Mouse (Mus musculus) neural tube, embryonic 15.5 days (tissue): ENCODE data around the gene Ttll10. TPM values are rescaled to one million over a fixed set of nuclear protein-coding genes. Genes with fewer than 3 reads are reported as not detected.

ENCODE experiments used
- ATAC-seq: fragments of 200-750 bp; cut with Nextera tagmentation; 2 replicates; pipeline ENCODE4 v1.8.0; 2017; ENCODE audit warnings: mild to moderate bottlenecking, moderate TSS enrichment, moderate library complexity; ENCODE audit not compliant: low FRiP score
- H3K27ac ChIP-seq: fragments of 300-500 bp; sonication (generic); replicated peaks from 2 replicates; pipeline ENCODE4 v1.5.1; 2015; ENCODE audit warnings: mild to moderate bottlenecking, inconsistent platforms
- H3K27me3 ChIP-seq: fragments of 300-500 bp; sonication (generic); replicated peaks from 2 replicates; pipeline ENCODE4 v1.6.1; 2015; ENCODE audit warnings: inconsistent platforms
- H3K36me3 ChIP-seq: fragments of 300-500 bp; sonication (generic); 2 replicates; pipeline ENCODE4 v1.6.1; 2015; ENCODE audit warnings: inconsistent platforms
- H3K4me1 ChIP-seq: fragments of 300-500 bp; sonication (generic); 2 replicates; pipeline ENCODE4 v1.6.1; 2015; ENCODE audit warnings: inconsistent platforms
- H3K4me2 ChIP-seq: fragments of 300-500 bp; sonication (generic); 2 replicates; pipeline ENCODE4 v1.6.1; 2015; ENCODE audit warnings: inconsistent platforms, mild to moderate bottlenecking, moderate library complexity
- H3K4me3 ChIP-seq: fragments of 300-500 bp; sonication (generic); replicated peaks from 2 replicates; pipeline ENCODE4 v1.5.1; 2015; ENCODE audit warnings: mild to moderate bottlenecking, inconsistent platforms
- H3K9ac ChIP-seq: fragments of 300-500 bp; sonication (generic); replicated peaks from 2 replicates; pipeline ENCODE4 v1.6.1; 2015; ENCODE audit warnings: mild to moderate bottlenecking, inconsistent platforms
- H3K9me3 ChIP-seq: fragments of 300-500 bp; sonication (generic); replicated peaks from 2 replicates; pipeline ENCODE4 v1.6.1; 2016; ENCODE audit warnings: inconsistent platforms
- WGBS: fragments of 180-500 bp; shearing (Covaris S2); methylation state at CpG from one replicate; pipeline ENCODE4 v1.1.7; 2015; ENCODE audit warnings: mixed read lengths; 5-methylcytosine and 5-hydroxymethylcytosine counted together
- microRNA counts: library from miRNA; unstranded; fragments of <30 nt; microRNA quantifications from one replicate; lab custom pipeline; 2016
- microRNA-seq: library from miRNA; unstranded; fragments of <30 nt; microRNA quantifications from one replicate; pipeline ENCODE4, GENCODE M21; 2017
- polyA plus RNA-seq: library from polyadenylated mRNA; unstranded; fragments of >200 nt; fragmentation: Nextera tagmentation; extraction: Ambion mirVana; gene quantifications from 2 replicates; pipeline ENCODE4 v1.2.1, GENCODE M21; 2015

Gene Ttll10
- polyA plus RNA-seq, 1 experiment from 2014 or later = not detected

- Histone ChIP-seq H3K27ac (peak overlapping the region; percentile 97), H3K27me3 (no peaks in the 10 kb centered on the region), H3K36me3 (peaks cover 4% of the 10 kb centered on the region; the same call in 1 of the 2 replicates), H3K4me1 (peaks cover 41% of the 10 kb centered on the region), H3K4me2 (peak overlapping the region; percentile 99), H3K9ac (peak overlapping the region; percentile 82), H3K4me3 (peak overlapping the region; percentile 70), H3K9me3 (no peaks in the 10 kb centered on the region)
- peak; percentile 6; the same call in 1 of the 2 replicates for ATAC-seq
- 88% methylated on average over 22 of the region's 22 CpGs for WGBS
Observed at GRCm38 (mm10) chr4:155991211-155991907, 67.9 kb downstream of the Ttll10 start.

MicroRNAs encoded within 50 kb of the gene (microRNA counts, 519-probe panel; counts per million panel counts)
- microRNA mmu-miR-200a (lab: Ali Mortazavi, UCI) (2,541 counts per million, percentile 59 among the panel's probes with 10 or more counts), microRNA mmu-miR-200b (lab: Ali Mortazavi, UCI) (2,928 counts per million, percentile 70 among the panel's probes with 10 or more counts), microRNA mmu-miR-429 (lab: Ali Mortazavi, UCI) (3,154 counts per million, percentile 76 among the panel's probes with 10 or more counts)

Small RNA genes lying within 50 kb of the gene (microRNA-seq; reads per million reads assigned to microRNA genes)
- gene Mir200a (2.9 reads per million, percentile 10 among the genes with 10 or more reads in this experiment), gene Mir200b (19.4 reads per million, percentile 31 among the genes with 10 or more reads in this experiment), gene Mir429 (61.1 reads per million, percentile 46 among the genes with 10 or more reads in this experiment)

Other genes with a start within 250 kb of the Ttll10 start
- gene Ccnl2, start 246.9 kb downstream of the Ttll10 start, polyA plus RNA-seq = 137 and 139 TPM in 2 replicates
- 147 and 152 TPM in 2 replicates for gene Aurkaip1, start 228.1 kb downstream of the Ttll10 start, polyA plus RNA-seq
- 28.3 and 35.4 TPM in 2 replicates for gene Mxra8, start 219.7 kb downstream of the Ttll10 start, polyA plus RNA-seq
- 11.5 and 28.6 TPM in 2 replicates for gene Dvl1, start 212.0 kb downstream of the Ttll10 start, polyA plus RNA-seq
- 0.36 and 0.46 TPM in 2 replicates for gene Tas1r3, start 196.1 kb downstream of the Ttll10 start, polyA plus RNA-seq
- 28.0 and 29.0 TPM in 2 replicates for gene Cptp, start 190.0 kb downstream of the Ttll10 start, polyA plus RNA-seq
- 66.9 and 73.4 TPM in 2 replicates for gene Ints11, start 189.9 kb downstream of the Ttll10 start, polyA plus RNA-seq
- gene Pusl1, start 167.6 kb downstream of the Ttll10 start, polyA plus RNA-seq = 58.5 and 62.7 TPM in 2 replicates
- gene Acap3, start 167.6 kb downstream of the Ttll10 start, polyA plus RNA-seq = 57.7 and 70.3 TPM in 2 replicates
- 100 and 104 TPM in 2 replicates for gene Ube2j2, start 115.6 kb downstream of the Ttll10 start, polyA plus RNA-seq
- 15.3 and 17.2 TPM in 2 replicates for gene C1qtnf12, start 97.1 kb downstream of the Ttll10 start, polyA plus RNA-seq
- gene B3galt6, start 66.8 kb downstream of the Ttll10 start, polyA plus RNA-seq = 31.9 and 35.6 TPM in 2 replicates
- 118 and 137 TPM in 2 replicates for gene Sdf4, start 66.5 kb downstream of the Ttll10 start, polyA plus RNA-seq
- 0.19 and 0.89 TPM in 2 replicates for gene Tnfrsf4, start 45.6 kb downstream of the Ttll10 start, polyA plus RNA-seq
- gene Tnfrsf18, start 33.2 kb downstream of the Ttll10 start, polyA plus RNA-seq = 1.8 and 3.3 TPM in 2 replicates
- gene 9430015G10Rik, start 50.6 kb upstream of the Ttll10 start, polyA plus RNA-seq = 23.5 and 27.3 TPM in 2 replicates
- 0.37 and 0.43 TPM in 2 replicates for gene Rnf223, start 71.1 kb upstream of the Ttll10 start, polyA plus RNA-seq
- 87.2 and 100 TPM in 2 replicates for gene Agrn, start 138.1 kb upstream of the Ttll10 start, polyA plus RNA-seq
- gene Isg15, start 141.4 kb upstream of the Ttll10 start, polyA plus RNA-seq = 3.2 and 9.7 TPM in 2 replicates
- gene AW011738, start 143.9 kb upstream of the Ttll10 start, polyA plus RNA-seq = 4.2 and 6.2 TPM in 2 replicates
- 2.3 and 2.8 TPM in 2 replicates for gene Perm1, start 156.5 kb upstream of the Ttll10 start, polyA plus RNA-seq
- 27.2 and 28.7 TPM in 2 replicates for gene Plekhn1, start 175.4 kb upstream of the Ttll10 start, polyA plus RNA-seq
- 50.4 and 61.6 TPM in 2 replicates for gene Noc2l, start 176.6 kb upstream of the Ttll10 start, polyA plus RNA-seq
- 1.7 TPM in 2 replicates for gene Samd11, start 196.2 kb upstream of the Ttll10 start, polyA plus RNA-seq